Mouse (Mus musculus) midbrain, postnatal 0 days (tissue): Measurements from ENCODE around the gene Ptprj. TPM values are rescaled to one million over a fixed set of nuclear protein-coding genes. Genes with fewer than 3 reads are reported as not detected.
"Not testable (repeated sequence)": the region's sequence is repeated elsewhere in the genome, so short reads cannot be mapped to it uniquely, and the experiment has no call there.

Source experiments
- ATAC-seq: fragments of 200-750 bp; cut with Nextera tagmentation; 2 replicates; pipeline ENCODE4 v1.8.0; 2017; ENCODE audit warnings: moderate number of reproducible peaks, mild to moderate bottlenecking, moderate TSS enrichment, moderate library complexity; ENCODE audit not compliant: low FRiP score
- DNase-seq: peaks from one replicate; pipeline ENCODE4 v3.0.0-alpha.2; 2015; ENCODE audit warnings: low spot score
- H3K27ac ChIP-seq: fragments of 300-500 bp; sonication (generic); 2 replicates; pipeline ENCODE4 v1.5.1; 2014; ENCODE audit warnings: low read depth, mild to moderate bottlenecking, low read length, mixed read lengths
- H3K27me3 ChIP-seq: fragments of 300-500 bp; sonication (generic); 2 replicates; pipeline ENCODE4 v1.6.1; 2014; ENCODE audit warnings: low read length, control low read depth, mixed read lengths; ENCODE audit not compliant: insufficient read depth
- H3K36me3 ChIP-seq: fragments of 300-500 bp; sonication (generic); 2 replicates; pipeline ENCODE4 v1.6.1; 2014; ENCODE audit warnings: low read length, control low read depth, mixed read lengths; ENCODE audit not compliant: insufficient read depth
- H3K4me1 ChIP-seq: fragments of 300-500 bp; sonication (generic); 2 replicates; pipeline ENCODE4 v1.6.1; 2014; ENCODE audit warnings: mild to moderate bottlenecking, control low read depth, antibody characterized with exemption, low read length, mixed read lengths; ENCODE audit not compliant: insufficient read depth
- H3K4me2 ChIP-seq: fragments of 300-500 bp; sonication (generic); 2 replicates; pipeline ENCODE4 v1.6.1; 2014; ENCODE audit warnings: low read depth, mild to moderate bottlenecking, low read length, mixed read lengths; ENCODE audit not compliant: poor library complexity, severe bottlenecking
- H3K4me3 ChIP-seq: fragments of 300-500 bp; sonication (generic); 2 replicates; pipeline ENCODE4 v1.5.1; 2014; ENCODE audit warnings: low read depth, mild to moderate bottlenecking, low read length, moderate library complexity
- H3K9ac ChIP-seq: fragments of 300-500 bp; sonication (generic); replicated peaks from 2 replicates; pipeline ENCODE4 v1.6.1; 2014; ENCODE audit warnings: mild to moderate bottlenecking, low read length, moderate library complexity, mixed read lengths; ENCODE audit not compliant: poor library complexity, severe bottlenecking
- H3K9me3 ChIP-seq: fragments of 300-500 bp; sonication (generic); 2 replicates; pipeline ENCODE4 v1.6.1; 2016; ENCODE audit warnings: low read length, control low read depth
- CTCF ChIP-seq: IDR thresholded peaks from 2 replicates; pipeline ENCODE4 v1.5.1; 2016; ENCODE audit warnings: antibody characterized with exemption, mild to moderate bottlenecking
- WGBS: fragments of 180-500 bp; shearing (Covaris S2); extraction: QIAGEN DNeasy Blood & Tissue Kit; methylation state at CpG from one replicate; pipeline ENCODE4 v1.1.7; 2014; 5-methylcytosine and 5-hydroxymethylcytosine counted together
- polyA plus RNA-seq: library from polyadenylated mRNA; unstranded; fragments of >200 nt; fragmentation: Nextera tagmentation; extraction: Ambion mirVana; gene quantifications from 2 replicates; pipeline ENCODE4 v1.2.1, GENCODE M21; 2015
- total RNA-seq: library from RNA; depleted of rRNA; stranded (reverse); fragments of >200 nt; gene quantifications from 2 replicates; pipeline ENCODE4 v1.2.3, GENCODE M21; 2014

The Ptprj gene
- total and polyA plus RNA-seq, 2 experiments from 2014 or later: 4.3 to 36.6 TPM

DNA sequence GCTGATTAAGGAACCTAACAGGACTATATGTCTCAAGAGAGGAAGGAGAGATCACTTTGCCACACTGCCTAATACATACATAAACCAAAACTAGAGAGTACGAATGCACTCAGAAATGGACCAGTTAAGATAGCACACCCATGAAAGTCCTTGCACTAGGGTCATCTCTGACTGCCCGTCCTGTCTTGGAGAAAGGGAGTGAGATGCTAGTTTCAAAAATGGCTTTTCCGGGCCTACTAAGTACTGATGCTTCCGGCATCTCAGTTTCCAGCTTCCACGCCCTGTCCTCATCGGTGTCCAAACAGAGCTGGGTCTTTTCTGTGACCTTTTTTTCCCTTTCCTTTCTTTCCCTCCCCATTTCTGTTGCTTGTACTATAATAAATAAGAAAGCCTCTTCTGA is 4.0 kb downstream of the Ptprj start:
- Histone ChIP-seq H3K27me3 (no peaks in the 10 kb centered on the region), H3K4me3 (no peak overlapping the region), H3K36me3 (no peaks in the 10 kb centered on the region), H3K4me1 (peaks cover 8% of the 10 kb centered on the region; the same call in 1 of the 2 replicates), H3K4me2 (no peak overlapping the region), H3K27ac (no peak overlapping the region), H3K9ac (no peak overlapping the region), H3K9me3 (no peaks in the 10 kb centered on the region)
- no peak for DNase-seq
- no peak for TF ChIP-seq CTCF
- WGBS: 89% methylated on average over 6 of the region's 6 CpGs
- ATAC-seq: no peak

DNA sequence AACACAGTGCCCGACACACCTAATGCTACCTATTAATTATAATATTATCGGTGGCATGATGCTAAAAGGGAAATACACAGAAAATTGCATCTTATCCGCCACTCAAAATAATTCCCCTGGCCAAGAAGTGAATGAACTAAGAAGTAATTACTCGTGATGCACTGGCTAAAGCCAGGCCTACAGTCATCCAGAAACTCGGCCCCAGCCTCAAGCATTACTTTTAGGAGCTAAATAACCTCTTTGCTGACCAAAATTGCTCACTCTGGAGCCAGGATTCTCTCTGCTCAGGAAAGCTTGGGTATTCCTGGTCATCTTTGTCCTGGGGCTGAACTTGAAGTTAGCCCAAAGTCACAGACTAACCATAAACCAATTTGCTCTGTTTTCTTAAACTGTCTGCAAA is 4.7 kb downstream of the Ptprj start:
- Histone ChIP-seq H3K4me2 (no peak overlapping the region), H3K9me3 (no peaks in the 10 kb centered on the region), H3K4me1 (peaks cover 8% of the 10 kb centered on the region; the same call in 1 of the 2 replicates), H3K4me3 (no peak overlapping the region), H3K27ac (no peak overlapping the region), H3K27me3 (no peaks in the 10 kb centered on the region), H3K9ac (0 out of 2 replicates have a peak overlapping the region, but pooled peaks have one; percentile 19), H3K36me3 (no peaks in the 10 kb centered on the region)
- 82% methylated on average over 5 of the region's 5 CpGs for WGBS
- TF ChIP-seq CTCF: no peak
- ATAC-seq: no peak
- DNase-seq: no peak

- no peaks in the 10 kb centered on the region for H3K27me3 ChIP-seq
- no peaks in the 10 kb centered on the region for H3K36me3 ChIP-seq
- H3K4me2 ChIP-seq: no peak overlapping the region
- no peaks in the 10 kb centered on the region for H3K9me3 ChIP-seq
- no peak for ATAC-seq
- no peak overlapping the region for H3K4me3 ChIP-seq
- H3K9ac ChIP-seq: no peak overlapping the region
- DNase-seq: no peak
- H3K4me1 ChIP-seq: peaks cover 8% of the 10 kb centered on the region; the same call in 1 of the 2 replicates
- H3K27ac ChIP-seq: no peak overlapping the region
- WGBS: 80% methylated on average over 3 of the region's 3 CpGs
- no peak for TF ChIP-seq CTCF
These were observed 5.3 kb downstream of the Ptprj start for GRCm38 (mm10) chr2:90575116-90575515.

DNA sequence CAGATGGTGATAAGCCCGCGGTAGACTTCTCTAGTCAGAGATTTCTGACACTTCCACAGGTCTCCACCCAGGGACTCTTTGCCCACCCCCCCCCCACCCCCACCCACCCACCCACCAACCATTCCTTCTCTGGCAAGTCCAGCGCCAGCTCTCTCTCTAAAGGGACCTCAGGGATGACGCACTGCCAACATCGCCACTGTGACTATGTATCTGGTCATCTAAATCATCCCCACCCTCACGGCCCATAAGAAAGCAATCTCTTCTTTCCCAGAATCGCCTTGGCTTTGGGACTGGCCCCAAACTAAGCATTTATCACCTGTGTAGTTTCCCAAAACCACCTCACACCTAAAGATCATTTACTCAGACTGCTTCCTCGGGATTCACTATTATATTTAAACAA is 5.9 kb downstream of the Ptprj start:
- Histone ChIP-seq H3K4me3 (no peak overlapping the region), H3K9me3 (no peaks in the 10 kb centered on the region), H3K4me2 (peak overlapping the region; percentile 18; the same call in 1 of the 2 replicates), H3K9ac (no peak overlapping the region), H3K27ac (no peak overlapping the region), H3K27me3 (no peaks in the 10 kb centered on the region), H3K36me3 (no peaks in the 10 kb centered on the region), H3K4me1 (peaks cover 8% of the 10 kb centered on the region; the same call in 1 of the 2 replicates)
- no peak for TF ChIP-seq CTCF
- DNase-seq (no peak), ATAC-seq (no peak)
- 79% methylated on average over 8 of the region's 8 CpGs for WGBS

GRCm38 (mm10) chr2:90573640-90574526 is 6.6 kb downstream of the Ptprj start:
- no peak for DNase-seq
- WGBS: 66% methylated on average over 17 of the region's 17 CpGs

DNA sequence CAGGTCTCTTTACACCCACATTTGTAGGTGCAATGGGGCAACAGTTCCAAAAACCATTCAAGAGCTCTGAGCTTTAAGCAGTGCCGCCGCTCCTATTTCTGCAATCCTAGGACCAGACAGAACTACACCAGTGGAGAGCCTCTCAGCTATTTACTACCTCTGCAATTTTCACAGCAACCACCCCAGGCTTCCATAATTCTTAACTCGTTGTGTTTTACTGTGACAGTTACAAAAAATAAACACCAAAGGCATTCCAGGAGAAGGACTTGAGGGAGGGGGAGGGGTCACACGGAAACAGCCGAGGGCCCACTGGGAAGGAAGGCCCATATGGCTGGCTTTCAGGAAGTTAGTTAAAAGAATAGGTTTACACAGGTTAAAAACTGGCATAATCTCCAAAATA is 8.3 kb downstream of the Ptprj start:
- ATAC-seq (no peak), DNase-seq (no peak)
- Histone ChIP-seq H3K4me1 (0 out of 2 replicates have a peak, but pooled peaks cover 5% of the 10 kb centered on the region), H3K36me3 (no peaks in the 10 kb centered on the region), H3K9ac (no peak overlapping the region), H3K27ac (no peak overlapping the region), H3K4me3 (no peak overlapping the region), H3K27me3 (no peaks in the 10 kb centered on the region), H3K4me2 (no peak overlapping the region), H3K9me3 (no peaks in the 10 kb centered on the region)
- no peak for TF ChIP-seq CTCF
- 81% methylated on average over 5 of the region's 5 CpGs for WGBS

More at GRCm38 (mm10) chr2:90573640-90574526, 6.6 kb downstream of the Ptprj start:
- no peak for ATAC-seq
- Histone ChIP-seq H3K4me3 (no peak overlapping the region), H3K4me2 (peak overlapping the region; percentile 18; the same call in 1 of the 2 replicates), H3K9ac (no peak overlapping the region), H3K4me1 (peaks cover 8% of the 10 kb centered on the region; the same call in 1 of the 2 replicates), H3K9me3 (no peaks in the 10 kb centered on the region), H3K27me3 (no peaks in the 10 kb centered on the region), H3K36me3 (no peaks in the 10 kb centered on the region), H3K27ac (no peak overlapping the region)
- TF ChIP-seq CTCF: no peak

DNA sequence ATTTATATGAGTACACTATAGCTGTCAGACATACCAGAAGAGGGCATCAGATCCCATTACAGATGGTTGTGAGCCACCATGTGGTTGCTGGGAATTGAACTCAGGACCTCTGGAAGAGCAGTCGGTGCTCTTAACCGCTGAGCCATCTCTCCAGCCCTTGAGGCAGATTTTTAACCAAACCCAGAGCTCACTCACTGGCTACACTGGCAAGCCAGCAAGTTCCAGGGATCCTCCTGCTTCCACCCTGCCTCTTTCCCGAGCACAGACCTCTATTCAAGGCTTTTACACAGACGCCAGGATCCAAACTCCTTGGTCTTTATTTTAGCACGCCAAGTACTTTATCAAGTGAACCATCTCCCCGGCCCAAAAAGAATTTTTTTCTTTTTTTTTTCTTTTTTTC is 9.0 kb downstream of the Ptprj start:
- not testable (repeated sequence) for H3K9me3 ChIP-seq, H3K4me1 ChIP-seq, H3K4me3 ChIP-seq, H3K27me3 ChIP-seq, DNase-seq, ATAC-seq, H3K9ac ChIP-seq, H3K4me2 ChIP-seq, H3K27ac ChIP-seq, H3K36me3 ChIP-seq
- WGBS: 93% methylated on average over 6 of the region's 6 CpGs
